Mouse (Mus musculus): Measurements from ENCODE around the gene Spem2. TPM values are rescaled to one million over a fixed set of nuclear protein-coding genes. Genes with fewer than 3 reads are reported as not detected.

The Spem2 gene
- total RNA-seq, 2 experiments from 2014 or later = not detected

DNA sequence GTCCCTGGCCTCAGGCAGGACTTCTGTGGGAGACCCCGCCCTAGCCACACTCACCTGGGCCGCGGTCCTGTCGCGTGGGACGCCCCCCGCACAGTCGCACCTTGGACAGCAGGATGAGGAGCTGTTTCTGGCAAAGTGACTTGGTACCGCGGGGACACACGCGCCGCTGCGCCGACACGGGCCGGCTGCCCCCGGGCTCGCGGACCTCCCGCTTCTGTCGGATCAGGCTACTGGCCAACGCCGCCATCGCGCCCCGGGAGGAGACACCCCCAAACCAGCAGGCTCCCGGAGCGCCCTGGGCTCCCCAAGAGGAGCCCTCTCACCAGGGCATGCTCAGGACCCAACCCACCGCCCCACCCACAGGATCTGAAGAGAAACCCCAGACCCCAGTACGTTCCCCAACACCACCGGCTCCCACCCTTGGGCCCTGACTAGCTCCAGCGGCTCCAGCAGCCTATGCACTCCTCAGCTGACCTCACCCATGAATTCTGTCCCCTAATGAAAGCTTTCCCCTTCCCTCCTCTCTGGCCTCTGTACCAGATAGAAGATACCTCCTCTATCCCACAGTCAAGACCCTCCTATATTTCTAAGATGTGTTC, 16.8 kb downstream of the Spem2 start, which contains the start of gene Fgf11:
TSS of gene Fgf11 (minus strand) at position 479 of the 599 bp plus-strand sequence.
- intact Hi-C loops (cut with DNase I) = no loop called here
- DNase-seq = peak in 1 of 2 experiments; percentile 19

GRCm38 (mm10) chr11:69800392-69801197, 17.7 kb downstream of the Spem2 start:
- intact Hi-C loops (cut with DNase I) = no loop called here
- DNase-seq = peak; percentile 57 to 70

DNA sequence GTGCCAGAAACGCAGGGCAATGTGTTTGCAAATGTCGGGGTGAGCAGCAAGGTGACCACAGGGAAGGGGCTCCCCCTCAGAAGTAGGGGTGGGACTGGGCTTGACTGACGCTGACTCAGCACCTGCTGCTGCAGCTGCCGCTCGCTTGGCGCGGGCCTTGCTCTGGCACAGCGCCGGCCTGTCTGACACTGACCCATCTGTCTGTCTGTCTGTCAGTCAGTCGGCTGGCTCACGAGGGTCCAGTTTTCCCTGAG, 18.2 kb downstream of the Spem2 start:
- intact Hi-C loops (cut with DNase I) = no loop called here
- DNase-seq = peak; percentile 18 to 28

GRCm38 (mm10) chr11:69799394-69800137, 18.7 kb downstream of the Spem2 start:
- intact Hi-C loops (cut with DNase I) = no loop called here

DNA sequence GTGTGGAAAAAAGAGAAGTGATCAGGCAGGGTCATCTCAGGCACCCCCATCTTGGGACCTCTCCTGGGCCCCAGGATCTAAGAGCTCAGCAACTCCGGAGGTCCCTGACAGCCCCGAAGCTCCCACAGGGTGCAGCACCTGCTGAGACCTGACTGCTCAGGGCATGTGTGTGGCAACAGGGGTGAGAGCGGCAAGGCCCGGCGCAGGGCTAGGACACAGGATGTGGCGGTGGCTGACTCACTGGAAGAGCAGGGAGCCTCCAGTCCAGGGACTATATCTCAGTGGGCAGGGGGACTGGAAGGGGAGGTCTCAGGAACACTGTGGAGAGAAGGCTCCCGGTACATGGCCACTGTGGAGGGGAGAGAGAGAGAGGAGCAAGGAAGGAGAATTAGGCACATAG, 20.3 kb downstream of the Spem2 start:
- DNase-seq = no peak
- intact Hi-C loops (cut with DNase I) = no loop called here

More at GRCm38 (mm10) chr11:69799394-69800137, 18.7 kb downstream of the Spem2 start:
- peak in 1 of 2 experiments; percentile 25 for DNase-seq

- no peak for DNase-seq
- intact Hi-C loops (cut with DNase I) = no loop called here
These were observed 22.3 kb downstream of the Spem2 start for GRCm38 (mm10) chr11:69795983-69796435.

GRCm38 (mm10) chr11:69795168-69795982, 22.9 kb downstream of the Spem2 start, which contains the start of gene Chrnb1:
TSS of gene Chrnb1 (minus strand) at chr11:69795943.
- intact Hi-C loops (cut with DNase I) = no loop called here

DNA sequence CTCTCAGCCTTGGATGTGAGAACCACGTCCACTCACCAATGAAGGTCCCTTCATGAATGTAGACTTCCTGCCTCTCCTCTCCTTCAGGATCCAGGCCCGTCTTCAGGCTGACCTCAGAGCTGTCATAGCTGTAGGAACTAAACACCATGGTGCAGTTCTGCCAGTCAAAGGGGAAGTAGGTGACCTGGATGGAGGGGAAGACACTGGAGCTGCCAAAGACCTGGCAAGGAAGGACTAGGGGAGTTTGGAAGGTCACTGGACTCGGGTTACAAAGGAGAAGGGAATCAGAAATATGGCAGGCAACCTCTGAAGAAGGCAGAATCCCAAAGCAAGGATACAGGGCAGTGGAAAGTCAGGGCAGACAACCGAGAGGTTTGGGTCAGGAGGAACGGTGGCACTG, 24.8 kb downstream of the Spem2 start:
- intact Hi-C loops (cut with DNase I) = no loop called here
- DNase-seq = no peak

More at GRCm38 (mm10) chr11:69795168-69795982, 22.9 kb downstream of the Spem2 start, which contains the start of gene Chrnb1:
- peak; percentile 95 to 97 for DNase-seq

DNA sequence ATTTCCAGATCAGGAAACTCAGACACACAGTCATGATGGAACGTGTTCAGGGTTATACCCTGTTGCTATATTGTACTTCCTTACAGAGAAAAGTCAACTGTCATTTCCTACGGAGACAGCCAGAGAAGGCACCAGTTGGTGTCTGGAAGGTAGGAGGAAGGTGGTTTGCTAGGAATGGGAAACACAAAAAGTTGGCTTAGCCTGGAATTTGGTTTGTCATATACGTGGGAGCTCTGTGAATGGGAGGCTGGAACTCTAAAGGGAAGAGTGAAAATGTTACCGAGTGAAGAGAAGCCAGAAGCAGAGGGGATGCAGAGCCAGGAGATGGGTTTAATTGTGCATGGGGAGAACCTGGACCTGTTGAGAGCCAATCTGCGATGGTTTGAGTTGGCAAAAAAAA, 26.8 kb downstream of the Spem2 start:
- intact Hi-C loops (cut with DNase I) = no loop called here
- no peak for DNase-seq

GRCm38 (mm10) chr11:69789431-69789830, 28.8 kb downstream of the Spem2 start:
- intact Hi-C loops (cut with DNase I) = no loop called here
- no peak for DNase-seq

- no peak for DNase-seq
- intact Hi-C loops (cut with DNase I) = no loop called here
These were observed 31.0 kb downstream of the Spem2 start for GRCm38 (mm10) chr11:69787306-69787705.

- intact Hi-C loops (cut with DNase I) = no loop called here
- peak; percentile 63 to 68 for DNase-seq
These were observed 33.4 kb downstream of the Spem2 start for GRCm38 (mm10) chr11:69784793-69785272.

GRCm38 (mm10) chr11:69781828-69782227, 36.4 kb downstream of the Spem2 start:
- intact Hi-C loops (cut with DNase I) = no loop called here
- DNase-seq = no peak

GRCm38 (mm10) chr11:69778985-69779384, 39.3 kb downstream of the Spem2 start:
- no peak for DNase-seq
- intact Hi-C loops (cut with DNase I) = no loop called here

DNA sequence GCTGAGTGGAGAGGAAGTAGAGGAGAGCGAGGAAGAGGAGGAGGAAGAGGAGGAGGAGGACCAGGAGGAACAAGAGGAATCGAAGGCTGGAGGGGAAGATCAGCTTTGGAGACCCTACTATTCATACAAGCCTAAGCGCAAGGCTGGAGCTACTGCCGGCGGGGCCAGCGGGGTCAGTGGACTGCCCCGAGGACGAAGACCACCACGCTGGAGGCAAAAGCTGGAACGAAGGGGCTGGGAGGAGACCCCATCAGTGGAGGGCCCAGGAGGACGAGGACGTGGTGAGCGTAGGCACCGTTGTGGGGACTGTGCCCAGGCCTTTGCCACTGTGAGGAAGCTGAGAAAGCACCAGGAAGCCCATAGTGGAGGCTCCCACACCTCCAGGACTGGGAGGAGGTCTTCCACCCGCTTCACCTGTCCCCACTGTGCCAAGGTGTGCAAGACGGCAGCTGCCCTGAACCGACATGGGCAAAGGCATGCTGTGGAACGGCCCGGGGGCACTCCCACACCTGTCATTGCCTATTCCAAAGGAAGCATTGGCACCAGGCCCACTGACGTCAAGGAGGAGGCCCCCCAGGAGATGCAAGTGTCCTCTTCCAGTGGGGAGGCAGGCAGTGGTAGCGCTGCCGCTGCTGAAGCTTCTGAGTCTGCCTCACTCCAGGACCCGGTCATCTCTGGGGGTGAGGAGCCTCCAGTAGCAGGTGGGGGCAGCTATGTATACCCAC, 39.8 kb downstream of the Spem2 start:
- intact Hi-C loops (cut with DNase I) = no loop called here
- peak in 1 of 2 experiments; percentile 26 for DNase-seq

DNA sequence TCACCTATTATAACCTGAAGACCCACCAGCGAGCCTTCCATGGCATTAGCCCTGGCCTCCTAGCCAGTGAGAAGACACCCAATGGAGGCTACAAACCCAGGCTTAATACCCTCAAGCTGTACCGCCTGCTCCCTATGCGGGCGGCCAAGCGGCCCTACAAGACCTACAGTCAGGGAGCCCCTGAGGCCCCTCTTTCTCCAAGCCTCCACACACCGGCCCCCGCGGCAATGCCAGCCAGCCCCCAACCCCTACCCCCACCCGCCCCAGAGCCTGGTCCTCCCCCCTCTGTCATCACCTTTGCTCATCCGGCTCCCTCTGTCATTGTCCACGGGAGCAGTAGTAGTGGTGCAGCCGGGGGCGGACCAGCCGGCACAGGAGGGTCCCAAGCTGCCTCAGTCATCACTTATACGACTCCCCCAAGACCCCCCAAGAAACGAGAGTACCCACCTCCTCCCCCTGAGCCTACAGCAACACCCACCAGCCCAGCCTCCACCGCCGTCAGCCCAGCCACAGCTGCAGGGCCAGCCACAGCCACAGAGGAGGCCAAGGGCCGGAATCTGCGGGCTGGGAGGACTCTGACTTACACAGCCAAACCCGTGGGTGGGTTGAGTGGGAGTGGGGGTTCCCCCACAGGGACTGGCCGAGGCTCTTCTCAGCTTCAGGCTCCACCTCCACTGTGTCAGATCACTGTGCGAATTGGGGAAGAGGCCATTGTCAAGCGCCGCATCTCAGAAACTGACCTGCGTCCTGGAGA, 40.6 kb downstream of the Spem2 start:
- no peak for DNase-seq
- intact Hi-C loops (cut with DNase I) = no loop called here

DNA sequence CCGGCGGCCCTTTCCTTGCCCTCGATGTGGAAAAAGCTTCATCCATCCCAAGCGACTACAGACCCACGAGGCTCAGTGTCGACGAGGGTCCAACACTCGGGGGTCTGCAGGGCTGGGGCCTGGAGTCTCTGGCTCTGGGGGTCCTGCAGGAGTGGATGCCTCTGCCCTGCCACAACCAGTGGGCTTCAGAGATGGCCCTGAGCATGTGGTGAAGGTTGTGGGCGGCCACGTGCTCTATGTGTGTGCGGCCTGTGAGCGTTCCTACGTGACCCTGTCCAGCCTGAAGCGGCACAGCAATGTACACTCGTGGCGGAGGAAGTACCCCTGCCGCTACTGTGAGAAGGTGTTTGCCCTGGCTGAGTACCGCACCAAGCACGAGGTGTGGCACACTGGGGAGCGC, 41.8 kb downstream of the Spem2 start:
- intact Hi-C loops (cut with DNase I) = no loop called here
- DNase-seq = no peak

- no peak for DNase-seq
- intact Hi-C loops (cut with DNase I) = no loop called here
These were observed 42.5 kb downstream of the Spem2 start for GRCm38 (mm10) chr11:69775716-69776115.

- no peak for DNase-seq
- intact Hi-C loops (cut with DNase I) = no loop called here
These were observed 43.3 kb downstream of the Spem2 start for GRCm38 (mm10) chr11:69774961-69775360.

Data from heart, postnatal 10 days (tissue).